12 mouse cellular contexts compared by ENCODE assay signal in genomic region chr15:27619683-27620082, GRCm38 (mm10). TPM values are rescaled to one million over a fixed set of nuclear protein-coding genes. Genes with fewer than 3 reads are reported as not detected.
DNase-seq lines count a peak whose midpoint lies in the region; ATAC-seq and TF ChIP-seq lines count a peak whose summit lies in the region.
"Had no signal": no experiment of that assay in that cellular context is flagged by ENCODE, and none has a peak within 500 bp of the region (broad histone marks: within the 10 kb centered on the region; RNA-seq: fewer than 3 reads in every experiment).

No protein-coding gene starts in this region.

- TF ChIP-seq POLR2A in MEL (IDR thresholded peaks at IDR 0.05; ENCODE audit: control insufficient read depth in 1 of 2, insufficient read depth in 1 of 2, low read depth in 1 of 2, low read length in 2 of 2, poor library complexity in 1 of 2) = no peak
- TF ChIP-seq POLR2A in thymus, adult 2 months (IDR thresholded peaks at IDR 0.05; ENCODE audit: control insufficient read depth, extremely low read depth, insufficient read depth, low read length, poor library complexity) = no peak

- TF ChIP-seq EP300 in MEL (IDR thresholded peaks at IDR 0.05; ENCODE audit: low read depth in 1 of 2, low read length in 2 of 2) = no peak

- H3K36me3 ChIP-seq in MEL (ENCODE audit: control insufficient read depth in 1 of 2, insufficient read depth in 2 of 2, low read length in 2 of 2) = peaks cover 36 to 38% of the 10 kb centered on the region in 2 experiments
- H3K36me3 ChIP-seq in kidney, embryonic 14.5 days (ENCODE audit: control insufficient read depth, insufficient read depth, low read length) = peaks cover 46% of the 10 kb centered on the region
- peaks cover 72% of the 10 kb centered on the region for H3K36me3 ChIP-seq in liver, embryonic 15.5 days (replicated peaks)
- peaks cover 45% of the 10 kb centered on the region for H3K36me3 ChIP-seq in thymus, adult 2 months (ENCODE audit: control insufficient read depth, insufficient read depth, low read length)
- peaks cover 36% of the 10 kb centered on the region for H3K36me3 ChIP-seq in midbrain, embryonic 14.5 days (ENCODE audit: control insufficient read depth, insufficient read depth, low read length)

- no peak overlapping the region for H3K4me3 ChIP-seq in gastrocnemius, adult 2 months
- no peak overlapping the region for H3K4me3 ChIP-seq in MEL (ENCODE audit: control insufficient read depth in 1 of 2, insufficient read depth in 1 of 2, low read depth in 2 of 2, low read length in 2 of 2)
- no peak overlapping the region for H3K4me3 ChIP-seq in kidney, embryonic 14.5 days (ENCODE audit: low read length)
- no peak overlapping the region for H3K4me3 ChIP-seq in liver, embryonic 15.5 days (replicated peaks)
- no peak overlapping the region for H3K4me3 ChIP-seq in thymus, adult 2 months (ENCODE audit: control insufficient read depth, insufficient read depth, low read length)
- H3K4me3 ChIP-seq in midbrain, embryonic 14.5 days (replicated peaks; ENCODE audit: low read depth, low read length) = no peak overlapping the region

- H3K27me3 ChIP-seq in MEL (ENCODE audit: control insufficient read depth in 1 of 2, insufficient read depth in 2 of 2, low read length in 2 of 2) = no peaks in the 10 kb centered on the region
- no peaks in the 10 kb centered on the region for H3K27me3 ChIP-seq in kidney, embryonic 14.5 days (ENCODE audit: control insufficient read depth, insufficient read depth, low read length)
- no peaks in the 10 kb centered on the region for H3K27me3 ChIP-seq in liver, embryonic 15.5 days
- H3K27me3 ChIP-seq in thymus, adult 2 months (ENCODE audit: control insufficient read depth, insufficient read depth, low read length) = no peaks in the 10 kb centered on the region
- no peaks in the 10 kb centered on the region for H3K27me3 ChIP-seq in midbrain, embryonic 14.5 days (ENCODE audit: control insufficient read depth, insufficient read depth, low read length)

- ATAC-seq in kidney, embryonic 14.5 days (ENCODE audit: low FRiP score, low TSS enrichment) = peak; percentile 83; the same call in 1 of the 2 replicates
- ATAC-seq in liver, embryonic 15.5 days (ENCODE audit: insufficient read depth) = peak; percentile 49; the same call in 1 of the 2 replicates
- ATAC-seq in midbrain, embryonic 14.5 days (ENCODE audit: low FRiP score, low TSS enrichment) = no peak

- peak overlapping the region; percentile 80 for H3K27ac ChIP-seq in gastrocnemius, adult 2 months
- H3K27ac ChIP-seq in MEL (ENCODE audit: control insufficient read depth, low read depth, low read length) = peak overlapping the region; percentile 18
- no peak overlapping the region for H3K27ac ChIP-seq in kidney, embryonic 14.5 days (ENCODE audit: low read depth, low read length)
- H3K27ac ChIP-seq in liver, embryonic 15.5 days (replicated peaks) = no peak overlapping the region; the same call in 1 of the 2 replicates
- no peak overlapping the region for H3K27ac ChIP-seq in thymus, adult 2 months (ENCODE audit: control insufficient read depth, insufficient read depth, low read length)
- H3K27ac ChIP-seq in midbrain, embryonic 14.5 days (replicated peaks; ENCODE audit: low read depth, low read length) = no peak overlapping the region

- H3K4me1 ChIP-seq in MEL (ENCODE audit: control insufficient read depth in 1 of 2, insufficient read depth in 2 of 2, low read length in 2 of 2) = peaks cover 24 to 26% of the 10 kb centered on the region in 2 experiments
- H3K4me1 ChIP-seq in kidney, embryonic 14.5 days (ENCODE audit: control insufficient read depth, insufficient read depth, low read length) = 0 out of 2 replicates have a peak, but pooled peaks cover 3% of the 10 kb centered on the region
- peaks cover 28% of the 10 kb centered on the region for H3K4me1 ChIP-seq in liver, embryonic 15.5 days (replicated peaks)
- H3K4me1 ChIP-seq in thymus, adult 2 months (replicated peaks; ENCODE audit: control insufficient read depth, insufficient read depth, low read length) = no peaks in the 10 kb centered on the region
- H3K4me1 ChIP-seq in midbrain, embryonic 14.5 days (ENCODE audit: control insufficient read depth, insufficient read depth, low read length) = no peaks in the 10 kb centered on the region

- intact Hi-C loops in gastrocnemius, adult 2 months (cut with DNase I) = no loop called here
- intact Hi-C loops in gastrocnemius, postnatal 14 days (cut with DNase I; ENCODE audit: low total_unique reads) = loop anchor here (10.0 kb wide), 1 partner anchor 295 kb away; no protein-coding TSS in a partner anchor

- no peak for TF ChIP-seq RAD21 in MEL (IDR thresholded peaks at IDR 0.05; ENCODE audit: low read depth, low read length)

- H3K79me2 ChIP-seq in MEL (ENCODE audit: control insufficient read depth, insufficient read depth, low read length, poor library complexity) = peaks cover 31% of the 10 kb centered on the region

- no peak for DNase-seq in gastrocnemius, adult 2 months
- no peak for DNase-seq in gastrocnemius, postnatal 14 days
- DNase-seq in MEL (ENCODE audit: low read depth, low spot score) = no peak
- no peak for DNase-seq in thymus, adult 2 months
- DNase-seq in midbrain, embryonic 14.5 days = no peak
- DNase-seq in spleen, postnatal 14 days (ENCODE audit: low spot score in 2 of 2) = no peak
- DNase-seq: adrenal gland, postnatal 25 days; embryo, embryonic 11 days; layer of hippocampus, adult 9-11 months; lung, postnatal 14 days had no signal

- no peak overlapping the region for H3K4me2 ChIP-seq in kidney, embryonic 14.5 days (replicated peaks; ENCODE audit: low read depth, low read length)
- no peak overlapping the region for H3K4me2 ChIP-seq in liver, embryonic 15.5 days
- H3K4me2 ChIP-seq in midbrain, embryonic 14.5 days (ENCODE audit: low read length) = no peak overlapping the region

- no peaks in the 10 kb centered on the region for H3K9me3 ChIP-seq in MEL (replicated peaks; ENCODE audit: insufficient read depth, low read length)
- no peaks in the 10 kb centered on the region for H3K9me3 ChIP-seq in kidney, embryonic 14.5 days (ENCODE audit: control insufficient read depth, low read length)
- no peaks in the 10 kb centered on the region for H3K9me3 ChIP-seq in liver, embryonic 15.5 days (replicated peaks)
- H3K9me3 ChIP-seq in midbrain, embryonic 14.5 days (ENCODE audit: control insufficient read depth, low read length) = no peaks in the 10 kb centered on the region

- TF ChIP-seq CTCF in gastrocnemius, adult 2 months (IDR thresholded peaks at IDR 0.05) = no peak
- TF ChIP-seq CTCF in MEL (IDR thresholded peaks at IDR 0.05 in 2 of 3, conservative IDR thresholded peaks at IDR 0.05 in 1 of 3; ENCODE audit: control insufficient read depth in 1 of 3, insufficient read depth in 1 of 3, low read depth in 2 of 3, low read length in 3 of 3, poor library complexity in 1 of 3, severe bottlenecking in 1 of 3) = no peak
- TF ChIP-seq CTCF in thymus, adult 2 months (IDR thresholded peaks at IDR 0.05; ENCODE audit: borderline replicate concordance, control insufficient read depth, extremely low read depth, insufficient read depth, low read length, poor library complexity) = no peak

- H3K9ac ChIP-seq in MEL (ENCODE audit: control insufficient read depth, low read depth, low read length, poor library complexity, severe bottlenecking) = no peak overlapping the region
- H3K9ac ChIP-seq in kidney, embryonic 14.5 days (ENCODE audit: low read depth, low read length) = no peak overlapping the region
- H3K9ac ChIP-seq in liver, embryonic 15.5 days = no peak overlapping the region
- no peak overlapping the region for H3K9ac ChIP-seq in midbrain, embryonic 14.5 days (replicated peaks; ENCODE audit: low read length)

- WGBS in kidney, embryonic 14.5 days = 68% methylated on average over 3 of the region's 3 CpGs
- 43% methylated on average over 3 of the region's 3 CpGs for WGBS in liver, embryonic 15.5 days (ENCODE audit: insufficient replicate concordance)
- 88% methylated on average over 3 of the region's 3 CpGs for WGBS in thymus, adult 2 months
- WGBS in midbrain, embryonic 14.5 days = 91% methylated on average over 3 of the region's 3 CpGs

TF ChIP-seq in MEL, 35 proteins besides CTCF, POLR2A, EP300 and RAD21:
- TF ChIP-seq ZKSCAN1 (IDR thresholded peaks at IDR 0.05; ENCODE audit: low read depth, low read length) = no peak
- no peak for TF ChIP-seq GATA1 (IDR thresholded peaks at IDR 0.05; ENCODE audit: low read depth, low read length)
- no peak for TF ChIP-seq JUND (IDR thresholded peaks at IDR 0.05; ENCODE audit: low read depth, low read length)
- no peak for TF ChIP-seq POLR2AphosphoS2 (IDR thresholded peaks at IDR 0.05; ENCODE audit: low read length)
- no peak for TF ChIP-seq MYB (IDR thresholded peaks at IDR 0.05; ENCODE audit: low read depth, low read length)
- no peak for TF ChIP-seq ETS1 (IDR thresholded peaks at IDR 0.05; ENCODE audit: low read depth, low read length)
- no peak for TF ChIP-seq ZNF384 (IDR thresholded peaks at IDR 0.05; ENCODE audit: low read depth, low read length)
- TF ChIP-seq KAT2A (conservative IDR thresholded peaks at IDR 0.05; ENCODE audit: low read depth, low read length) = no peak
- no peak for TF ChIP-seq TBP (IDR thresholded peaks at IDR 0.05; ENCODE audit: low read depth, low read length)

RNA-seq across cellular contexts. Expression of gene Otulin, which starts 10.8 kb away (rescaled TPM):
- total RNA-seq in gastrocnemius, adult 2 months (2021) = 10 to 100 TPM; 16.2 to 20.7 TPM
- 10 to 100 TPM; 14.9 to 17.4 TPM for total RNA-seq in gastrocnemius, postnatal 14 days (2021)
- total RNA-seq in MEL (2012; rRNA removed) = 64.2 and 65.5 TPM in 2 replicates
- polyA plus RNA-seq in MEL (2012; ENCODE audit: insufficient read depth in 1 of 2, insufficient read length in 2 of 2, low read depth in 1 of 2, low replicate concordance in 2 of 2, missing spikeins in 1 of 2) = 10 to 100 TPM in 1 of 2 experiments, not detected in 1; 70.6 TPM
- 38.5 and 41.3 TPM in 2 replicates for polyA plus RNA-seq in kidney, embryonic 14.5 days (2014; fragmentation: Nextera tagmentation; extraction: Ambion mirVana)
- 17.3 and 20.0 TPM in 2 replicates for polyA plus RNA-seq in liver, embryonic 15.5 days (2015; fragmentation: Nextera tagmentation; extraction: Ambion mirVana)
- polyA plus RNA-seq in thymus, adult 2 months (2012; rRNA removed) = 43.0 and 43.1 TPM in 2 replicates
- 29.7 and 30.1 TPM in 2 replicates for polyA plus RNA-seq in midbrain, embryonic 14.5 days (2014; fragmentation: Nextera tagmentation; extraction: Ambion mirVana)

Comparison
In these comparisons a context has a peak if more than half of its experiments do, and no peak if none do; other contexts are left out.
1. H3K27ac ChIP-seq: peak in gastrocnemius, adult 2 months (single experiment) and MEL (single experiment); none in kidney, embryonic 14.5 days (single experiment), liver, embryonic 15.5 days (single experiment), thymus, adult 2 months (single experiment) and midbrain, embryonic 14.5 days (single experiment).